Mouse (Mus musculus) lung, postnatal 0 days (tissue): ENCODE results near the gene Pink1.

Source experiments
- CTCF ChIP-seq: IDR thresholded peaks from 2 replicates; pipeline ENCODE4 v1.5.1; 2016; ENCODE audit warnings: antibody characterized with exemption, mild to moderate bottlenecking
- EP300 ChIP-seq: IDR thresholded peaks from 2 replicates; pipeline ENCODE4 v1.6.1; 2016; ENCODE audit warnings: antibody characterized with exemption, mild to moderate bottlenecking, control low read depth

- TF ChIP-seq CTCF (no peak), EP300 (no peak)
Measured at GRCm38 (mm10) chr4:138312105-138312504, 14.0 kb downstream of the Pink1 start.
